Mouse (Mus musculus) forebrain, embryonic 11.5 days (tissue): ENCODE results near the gene Art2b. TPM values are rescaled to one million over a fixed set of nuclear protein-coding genes. Genes with fewer than 3 reads are reported as not detected.
"Not testable (repeated sequence)": the region's sequence is repeated elsewhere in the genome, so short reads cannot be mapped to it uniquely, and the experiment has no call there.

Experiments used
- ATAC-seq: fragments of 200-750 bp; cut with Nextera tagmentation; replicated peaks from 2 replicates; pipeline ENCODE4 v1.8.0; 2017; ENCODE audit warnings: moderate TSS enrichment; ENCODE audit not compliant: low FRiP score
- DNase-seq: peaks from one replicate; pipeline ENCODE4 v3.0.0-alpha.2; 2017; ENCODE audit warnings: low spot score
- H3K27ac ChIP-seq: fragments of 300-500 bp; sonication (generic); 2 replicates; pipeline ENCODE4 v1.5.1; 2014; ENCODE audit warnings: low read depth, low read length
- H3K27me3 ChIP-seq: fragments of 300-500 bp; sonication (generic); 2 replicates; pipeline ENCODE4 v1.6.1; 2014; ENCODE audit warnings: mild to moderate bottlenecking, low read length, mixed read lengths; ENCODE audit not compliant: control insufficient read depth, insufficient read depth
- H3K36me3 ChIP-seq: fragments of 300-500 bp; sonication (generic); 2 replicates; pipeline ENCODE4 v1.6.1; 2014; ENCODE audit warnings: mild to moderate bottlenecking, low read length, moderate library complexity, mixed read lengths; ENCODE audit not compliant: control insufficient read depth, insufficient read depth
- H3K4me1 ChIP-seq: fragments of 300-500 bp; sonication (generic); replicated peaks from 2 replicates; pipeline ENCODE4 v1.6.1; 2014; ENCODE audit warnings: low read length, mixed read lengths; ENCODE audit not compliant: control insufficient read depth, insufficient read depth
- H3K4me2 ChIP-seq: fragments of 300-500 bp; sonication (generic); 2 replicates; pipeline ENCODE4 v1.6.1; 2014; ENCODE audit warnings: low read depth, mild to moderate bottlenecking, low read length, moderate library complexity, mixed read lengths; ENCODE audit not compliant: severe bottlenecking
- H3K4me3 ChIP-seq: fragments of 300-500 bp; sonication (generic); 2 replicates; pipeline ENCODE4 v1.5.1; 2014; ENCODE audit warnings: low read depth, low read length
- H3K9ac ChIP-seq: fragments of 300-500 bp; sonication (generic); 2 replicates; pipeline ENCODE4 v1.6.1; 2014; ENCODE audit warnings: low read length
- H3K9me3 ChIP-seq: fragments of 300-500 bp; sonication (generic); 2 replicates; pipeline ENCODE4 v1.6.1; 2016; ENCODE audit warnings: low read length, mixed read lengths; ENCODE audit not compliant: control insufficient read depth
- WGBS: fragments of 180-500 bp; shearing (Covaris S2); extraction: QIAGEN DNeasy Blood & Tissue Kit; methylation state at CpG from one replicate; pipeline ENCODE4 v1.1.7; 2014; 5-methylcytosine and 5-hydroxymethylcytosine counted together
- polyA plus RNA-seq: library from polyadenylated mRNA; unstranded; fragments of >200 nt; fragmentation: Nextera tagmentation; extraction: Ambion mirVana; gene quantifications from 2 replicates; pipeline ENCODE4 v1.2.1, GENCODE M21; 2014

Art2b gene
- polyA plus RNA-seq, 1 experiment from 2014 or later: not detected

- H3K9ac ChIP-seq, DNase-seq, H3K27ac ChIP-seq, H3K27me3 ChIP-seq, H3K4me2 ChIP-seq, H3K4me1 ChIP-seq, H3K36me3 ChIP-seq, H3K9me3 ChIP-seq, ATAC-seq, H3K4me3 ChIP-seq: not testable (repeated sequence)
- 71% methylated on average over 6 of the region's 6 CpGs for WGBS
Measured at GRCm38 (mm10) chr7:101584271-101584670, 1.1 kb downstream of the Art2b start.

- H3K27me3 ChIP-seq: no peaks in the 10 kb centered on the region
- no peaks in the 10 kb centered on the region for H3K4me1 ChIP-seq
- ATAC-seq (no peak), DNase-seq (no peak)
- no peak overlapping the region for H3K27ac ChIP-seq
- no peak overlapping the region for H3K4me3 ChIP-seq
- WGBS: 81% methylated on average over 7 of the region's 7 CpGs
- no peaks in the 10 kb centered on the region for H3K36me3 ChIP-seq
- H3K4me2 ChIP-seq: no peak overlapping the region
- no peak overlapping the region for H3K9ac ChIP-seq
- H3K9me3 ChIP-seq: no peaks in the 10 kb centered on the region
Measured at GRCm38 (mm10) chr7:101582012-101582411, 3.4 kb downstream of the Art2b start.

GRCm38 (mm10) chr7:101580863-101581262, 4.5 kb downstream of the Art2b start:
- not testable (repeated sequence) for H3K9me3 ChIP-seq, H3K4me1 ChIP-seq, H3K4me3 ChIP-seq, ATAC-seq, H3K27me3 ChIP-seq, H3K27ac ChIP-seq, DNase-seq, H3K4me2 ChIP-seq, H3K36me3 ChIP-seq, H3K9ac ChIP-seq
- WGBS: 91% methylated on average over 3 of the region's 3 CpGs

GRCm38 (mm10) chr7:101574413-101574812, 11.0 kb downstream of the Art2b start:
- ATAC-seq (no peak), DNase-seq (no peak)
- no peaks in the 10 kb centered on the region for H3K4me1 ChIP-seq
- no peak overlapping the region for H3K9ac ChIP-seq
- H3K27ac ChIP-seq: no peak overlapping the region
- no peak overlapping the region for H3K4me3 ChIP-seq
- no peaks in the 10 kb centered on the region for H3K36me3 ChIP-seq
- no peaks in the 10 kb centered on the region for H3K27me3 ChIP-seq
- H3K4me2 ChIP-seq: no peak overlapping the region
- WGBS: 68% methylated on average over 3 of the region's 3 CpGs
- H3K9me3 ChIP-seq: no peaks in the 10 kb centered on the region

- H3K27ac ChIP-seq, H3K4me1 ChIP-seq, H3K27me3 ChIP-seq, H3K9ac ChIP-seq, ATAC-seq, H3K4me3 ChIP-seq, H3K4me2 ChIP-seq, H3K9me3 ChIP-seq, DNase-seq, H3K36me3 ChIP-seq: not testable (repeated sequence)
- WGBS: 94% methylated on average over 11 of the region's 12 CpGs
Measured at GRCm38 (mm10) chr7:101573636-101574035, 11.8 kb downstream of the Art2b start.

GRCm38 (mm10) chr7:101564086-101564485, 21.3 kb downstream of the Art2b start:
- Histone ChIP-seq H3K9ac (no peak overlapping the region), H3K4me2 (no peak overlapping the region), H3K4me1 (no peaks in the 10 kb centered on the region), H3K36me3 (no peaks in the 10 kb centered on the region), H3K4me3 (no peak overlapping the region), H3K27me3 (no peaks in the 10 kb centered on the region), H3K9me3 (no peaks in the 10 kb centered on the region), H3K27ac (no peak overlapping the region)
- no peak for DNase-seq
- WGBS: 95% methylated on average over 2 of the region's 2 CpGs
- no peak for ATAC-seq

- ATAC-seq: not testable (repeated sequence)
- 72% methylated on average over 5 of the region's 5 CpGs for WGBS
Measured at GRCm38 (mm10) chr7:101559393-101559792, 26.0 kb downstream of the Art2b start.

GRCm38 (mm10) chr7:101557391-101557790, 28.0 kb downstream of the Art2b start:
- no peaks in the 10 kb centered on the region for H3K4me1 ChIP-seq
- DNase-seq (no peak), ATAC-seq (no peak)
- no peak overlapping the region for H3K4me2 ChIP-seq
- no peaks in the 10 kb centered on the region for H3K9me3 ChIP-seq
- H3K27me3 ChIP-seq: no peaks in the 10 kb centered on the region
- 73% methylated on average over 1 of the region's 1 CpGs for WGBS
- H3K9ac ChIP-seq: no peak overlapping the region
- no peak overlapping the region for H3K4me3 ChIP-seq
- H3K36me3 ChIP-seq: no peaks in the 10 kb centered on the region
- no peak overlapping the region for H3K27ac ChIP-seq

More at GRCm38 (mm10) chr7:101559393-101559792, 26.0 kb downstream of the Art2b start:
- not testable (repeated sequence) for H3K36me3 ChIP-seq, H3K4me1 ChIP-seq, H3K27ac ChIP-seq, H3K27me3 ChIP-seq, DNase-seq, H3K9me3 ChIP-seq, H3K4me2 ChIP-seq, H3K4me3 ChIP-seq, H3K9ac ChIP-seq

- not testable (repeated sequence) for H3K4me2 ChIP-seq, H3K4me1 ChIP-seq, H3K4me3 ChIP-seq, H3K27me3 ChIP-seq, DNase-seq, H3K27ac ChIP-seq, H3K36me3 ChIP-seq, H3K9me3 ChIP-seq, ATAC-seq, H3K9ac ChIP-seq
- WGBS: 92% methylated on average over 3 of the region's 3 CpGs
Measured at GRCm38 (mm10) chr7:101555473-101555872, 29.9 kb downstream of the Art2b start.
